Mouse (Mus musculus): ENCODE results near the gene Cyb561d2. TPM values are rescaled to one million over a fixed set of nuclear protein-coding genes. Genes with fewer than 3 reads are reported as not detected.

Gene Cyb561d2
- total RNA-seq, 2 experiments from 2014 or later: 16.7 to 17.8 TPM

Other genes with a start within 250 kb of the Cyb561d2 start
- gene Cish, start 246.2 kb downstream of the Cyb561d2 start, total RNA-seq (2021): 1 to 10 TPM; 3.3 to 3.4 TPM
- gene Hemk1, start 203.8 kb downstream of the Cyb561d2 start, total RNA-seq (2021): 10 to 100 TPM; 16.1 to 18.5 TPM
- gene 6430571L13Rik, start 201.6 kb downstream of the Cyb561d2 start, total RNA-seq (2021): 1 to 10 TPM; 2.6 to 2.9 TPM
- gene Cacna2d2, start 142.6 kb downstream of the Cyb561d2 start, total RNA-seq (2021): 10 to 100 TPM; 19.5 to 24.2 TPM
- gene Tmem115, start 8.2 kb downstream of the Cyb561d2 start, total RNA-seq (2021): 10 to 100 TPM; 33.3 to 38.1 TPM
- gene Nprl2, start within 50 bp of the Cyb561d2 start, total RNA-seq (2021): 10 to 100 TPM; 28.7 to 34.5 TPM
- 1 to 10 TPM; 2.0 to 3.7 TPM for gene Zmynd10, start 5.1 kb upstream of the Cyb561d2 start, total RNA-seq (2021)
- 10 to 100 TPM; 14.5 to 16.0 TPM for gene Rassf1, start 9.4 kb upstream of the Cyb561d2 start, total RNA-seq (2021)
- gene Tusc2, start 21.1 kb upstream of the Cyb561d2 start, total RNA-seq (2021): 10 to 100 TPM; 63.0 to 64.1 TPM
- gene Hyal2, start 25.8 kb upstream of the Cyb561d2 start, total RNA-seq (2021): 10 to 100 TPM; 14.6 to 16.8 TPM
- 1 to 10 TPM; 4.8 to 6.3 TPM for gene Hyal1, start 34.7 kb upstream of the Cyb561d2 start, total RNA-seq (2021)
- 10 to 100 TPM in 1 of 2 experiments, 1 to 10 TPM in 1; 9.5 to 10.0 TPM for gene Naa80, start 36.7 kb upstream of the Cyb561d2 start, total RNA-seq (2021)
- gene Hyal3, start 38.6 kb upstream of the Cyb561d2 start, total RNA-seq (2021): 1 to 10 TPM in 1 of 2 experiments, under 1 TPM in 1; 0.95 to 1.5 TPM
- 10 to 100 TPM; 12.1 to 13.0 TPM for gene Ifrd2, start 45.4 kb upstream of the Cyb561d2 start, total RNA-seq (2021)
- gene Sema3b, start 67.0 kb upstream of the Cyb561d2 start, total RNA-seq (2021): 1 to 10 TPM; 2.0 to 4.9 TPM
- gene Gnai2, start 93.2 kb upstream of the Cyb561d2 start, total RNA-seq (2021): 100 to 1,000 TPM; 215 to 224 TPM
- gene Slc38a3, start 127.3 kb upstream of the Cyb561d2 start, total RNA-seq (2021): 10 to 100 TPM; 83.3 to 98.4 TPM
- under 1 TPM in 1 of 2 experiments, not detected in 1; 0.60 TPM for gene Gnat1, start 137.5 kb upstream of the Cyb561d2 start, total RNA-seq (2021)
- 1 to 10 TPM; 4.3 to 4.8 TPM for gene Sema3f, start 168.3 kb upstream of the Cyb561d2 start, total RNA-seq (2021)
- gene Rbm5, start 228.8 kb upstream of the Cyb561d2 start, total RNA-seq (2021): 100 to 1,000 TPM; 157 to 160 TPM

Data from layer of hippocampus, postnatal 14 days (tissue).